Mouse (Mus musculus) heart, embryonic 14.5 days (tissue): ENCODE results near the gene Gm10217. TPM values are rescaled to one million over a fixed set of nuclear protein-coding genes. Genes with fewer than 3 reads are reported as not detected.

Experiments used
- ATAC-seq: fragments of 200-750 bp; cut with Nextera tagmentation; 2 replicates; pipeline ENCODE4 v1.8.0; 2017; ENCODE audit warnings: low read depth, moderate TSS enrichment; ENCODE audit not compliant: insufficient number of reproducible peaks, insufficient read depth, low FRiP score
- H3K27ac ChIP-seq, 2 experiments: fragments of 200-500 bp in 1 of 2; fragments of 300-500 bp in 1 of 2; sonication (generic) in 1 of 2; replicated peaks in 1 of 2; 2 replicates each; pipeline ENCODE4 v1.5.1; 2012 to 2014; ENCODE audit warnings: low read depth in 2 of 2, low read length in 2 of 2, control low read depth in 1 of 2, mild to moderate bottlenecking in 1 of 2, mixed read lengths in 1 of 2; ENCODE audit not compliant: control insufficient read depth in 1 of 2, insufficient read depth in 1 of 2
- H3K27me3 ChIP-seq: fragments of 300-500 bp; sonication (generic); 2 replicates; pipeline ENCODE4 v1.6.1; 2014; ENCODE audit warnings: mild to moderate bottlenecking, low read length, control low read depth; ENCODE audit not compliant: control insufficient read depth, insufficient read depth
- H3K36me3 ChIP-seq: fragments of 300-500 bp; sonication (generic); 2 replicates; pipeline ENCODE4 v1.6.1; 2014; ENCODE audit warnings: mild to moderate bottlenecking, control low read depth, low read length, mixed read lengths; ENCODE audit not compliant: control insufficient read depth, insufficient read depth
- H3K4me1 ChIP-seq, 2 experiments: fragments of 200-500 bp in 1 of 2; fragments of 300-500 bp in 1 of 2; sonication (generic) in 1 of 2; 2 replicates each; pipeline ENCODE4 v1.6.1; 2012 to 2014; ENCODE audit warnings: low read length in 2 of 2, control low read depth in 1 of 2, mixed read lengths in 1 of 2; ENCODE audit not compliant: control insufficient read depth in 2 of 2, insufficient read depth in 2 of 2
- H3K4me2 ChIP-seq: fragments of 300-500 bp; sonication (generic); 2 replicates; pipeline ENCODE4 v1.6.1; 2014; ENCODE audit warnings: mild to moderate bottlenecking, low read length
- H3K4me3 ChIP-seq, 2 experiments: fragments of 200-500 bp in 1 of 2; fragments of 300-500 bp in 1 of 2; sonication (generic) in 1 of 2; 2 replicates each; pipeline ENCODE4 v1.5.1; 2012 to 2014; ENCODE audit warnings: low read length in 2 of 2, mild to moderate bottlenecking in 2 of 2, control low read depth in 1 of 2, low read depth in 1 of 2, moderate library complexity in 1 of 2; ENCODE audit not compliant: control insufficient read depth in 1 of 2, insufficient read depth in 1 of 2
- H3K9ac ChIP-seq: fragments of 300-500 bp; sonication (generic); 2 replicates; pipeline ENCODE4 v1.6.1; 2014; ENCODE audit warnings: mild to moderate bottlenecking, low read length
- H3K9me3 ChIP-seq: fragments of 300-500 bp; sonication (generic); 2 replicates; pipeline ENCODE4 v1.6.1; 2016; ENCODE audit warnings: low read length, control low read depth; ENCODE audit not compliant: control insufficient read depth
- WGBS: fragments of 180-500 bp; shearing (Covaris S2); extraction: QIAGEN DNeasy Blood & Tissue Kit; methylation state at CpG from one replicate; pipeline ENCODE4 v1.1.7; 2014; 5-methylcytosine and 5-hydroxymethylcytosine counted together
- polyA plus RNA-seq: library from polyadenylated mRNA; unstranded; fragments of >200 nt; fragmentation: Nextera tagmentation; extraction: Ambion mirVana; gene quantifications from 2 replicates; pipeline ENCODE4 v1.2.1, GENCODE M21; 2014

Gene Gm10217
- polyA plus RNA-seq, 1 experiment from 2014 or later, result not detected

DNA sequence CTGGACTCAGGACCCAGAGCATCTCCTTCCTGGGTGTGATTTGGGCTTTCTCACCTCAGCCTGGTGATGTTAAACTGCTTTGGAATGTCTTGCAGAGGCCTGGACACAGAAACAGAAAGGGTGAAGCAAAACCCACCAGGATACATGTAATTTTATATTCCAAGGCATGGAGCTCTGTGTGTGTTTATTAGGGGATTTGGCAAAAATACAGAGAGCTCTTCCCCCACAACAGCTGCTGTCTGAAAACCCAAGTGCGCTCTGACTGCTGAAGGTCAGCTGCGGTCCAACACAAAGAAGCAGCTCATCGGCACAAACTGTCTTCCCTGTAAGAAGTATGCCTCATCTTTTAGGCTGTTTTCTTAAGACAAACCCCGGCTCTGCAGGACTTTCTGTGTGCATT lies 15.9 kb downstream of the Gm10217 start:
- H3K4me2 ChIP-seq, result no peak overlapping the region
- H3K4me3 ChIP-seq, result no peak overlapping the region
- ATAC-seq, result no peak
- H3K27me3 ChIP-seq, result no peaks in the 10 kb centered on the region
- no peak overlapping the region for H3K27ac ChIP-seq
- no peaks in the 10 kb centered on the region for H3K36me3 ChIP-seq
- H3K9ac ChIP-seq, result no peak overlapping the region
- no peaks in the 10 kb centered on the region for H3K4me1 ChIP-seq
- H3K9me3 ChIP-seq, result no peaks in the 10 kb centered on the region
- WGBS, result 90% methylated on average over 4 of the region's 4 CpGs

DNA sequence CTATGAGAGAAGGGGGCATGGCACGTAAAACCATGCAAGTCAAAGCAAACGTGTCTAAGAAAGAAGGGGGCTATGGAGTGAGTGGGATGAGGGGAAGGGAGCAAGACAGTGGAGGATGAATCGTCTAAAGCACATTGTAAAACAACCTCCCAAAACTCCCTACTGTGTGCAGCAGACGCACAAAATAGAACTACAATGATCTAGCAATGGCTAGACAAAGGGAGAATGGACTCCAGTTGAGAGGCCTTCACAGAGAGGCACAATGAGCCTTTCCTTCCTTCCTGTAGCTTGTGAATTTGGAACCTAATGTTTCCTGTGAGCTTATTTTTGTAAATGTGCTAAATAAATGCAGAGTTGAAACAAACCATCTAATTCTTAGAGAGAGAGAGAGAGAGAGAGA lies 22.7 kb downstream of the Gm10217 start:
- no peak for ATAC-seq
- no peak overlapping the region for H3K9ac ChIP-seq
- H3K27ac ChIP-seq, result no peak overlapping the region
- 72% methylated on average over 4 of the region's 4 CpGs for WGBS
- no peak overlapping the region for H3K4me2 ChIP-seq
- H3K36me3 ChIP-seq, result no peaks in the 10 kb centered on the region
- H3K4me1 ChIP-seq, result no peaks in the 10 kb centered on the region
- H3K9me3 ChIP-seq, result no peaks in the 10 kb centered on the region
- no peak overlapping the region for H3K4me3 ChIP-seq
- H3K27me3 ChIP-seq, result no peaks in the 10 kb centered on the region

DNA sequence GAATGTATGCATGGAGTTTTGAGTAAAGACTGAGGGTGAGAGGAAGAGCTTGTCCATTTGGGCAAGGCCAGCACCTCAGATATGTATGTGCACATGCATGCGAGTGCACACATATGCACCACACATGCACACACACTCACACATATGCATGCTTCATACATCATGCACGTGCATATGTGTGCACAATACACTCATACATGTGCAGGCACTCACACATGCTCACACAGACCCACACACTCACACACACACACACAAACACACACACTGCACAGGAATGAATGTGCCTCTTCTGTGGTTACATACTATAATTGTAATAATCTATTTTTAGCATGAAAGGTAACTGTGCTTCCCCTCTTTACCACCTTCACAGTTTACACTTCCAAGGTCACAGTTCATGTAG lies 35.1 kb downstream of the Gm10217 start:
- Histone ChIP-seq H3K4me1 (no peaks in the 10 kb centered on the region), H3K27me3 (no peaks in the 10 kb centered on the region), H3K36me3 (no peaks in the 10 kb centered on the region), H3K9me3 (no peaks in the 10 kb centered on the region), H3K4me2 (no peak overlapping the region), H3K27ac (no peak overlapping the region), H3K4me3 (no peak overlapping the region), H3K9ac (no peak overlapping the region)
- WGBS, result 69% methylated on average over 2 of the region's 2 CpGs
- ATAC-seq, result no peak

DNA sequence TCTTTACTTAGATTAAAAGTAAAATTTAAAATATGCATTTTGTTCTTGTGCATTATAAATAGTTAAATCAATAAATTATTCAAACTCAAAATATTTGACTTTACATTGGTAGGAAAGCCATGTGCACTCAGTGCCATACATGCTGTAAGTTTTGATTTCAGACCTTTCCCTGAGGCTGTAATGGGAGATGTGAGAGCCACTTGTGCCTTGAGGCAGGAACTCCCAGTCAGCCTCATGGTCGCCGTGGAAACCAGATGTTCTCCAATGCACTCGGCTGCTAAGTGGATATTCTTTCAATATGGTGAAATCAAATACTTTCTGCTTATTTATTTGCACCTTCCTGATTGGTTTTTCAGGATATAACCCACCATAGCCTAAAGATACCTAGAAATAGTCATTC lies 35.6 kb downstream of the Gm10217 start:
- H3K4me2 ChIP-seq, result no peak overlapping the region
- H3K27ac ChIP-seq, result no peak overlapping the region
- H3K4me1 ChIP-seq, result no peaks in the 10 kb centered on the region
- H3K9me3 ChIP-seq, result no peaks in the 10 kb centered on the region
- no peak for ATAC-seq
- no peaks in the 10 kb centered on the region for H3K27me3 ChIP-seq
- no peak overlapping the region for H3K4me3 ChIP-seq
- H3K36me3 ChIP-seq, result no peaks in the 10 kb centered on the region
- WGBS, result 70% methylated on average over 3 of the region's 3 CpGs
- H3K9ac ChIP-seq, result no peak overlapping the region

Other genes starting within 250 kb of the Gm10217 start
- gene Fam155a, start 93.1 kb upstream of the Gm10217 start, polyA plus RNA-seq, result 0.09 and 0.16 TPM in 2 replicates
- 4.2 and 5.3 TPM in 2 replicates for gene Lig4, start 113.4 kb downstream of the Gm10217 start, polyA plus RNA-seq
- gene Abhd13, start 113.5 kb downstream of the Gm10217 start, polyA plus RNA-seq, result 17.6 and 17.8 TPM in 2 replicates
- gene Tnfsf13b, start 142.2 kb downstream of the Gm10217 start, polyA plus RNA-seq, result 0.24 and 1.0 TPM in 2 replicates